Mouse (Mus musculus) ES-Bruce4 (cell line): ENCODE data around the gene Rccd1.

Experiments used
- CTCF ChIP-seq: IDR thresholded peaks from one replicate; pipeline ENCODE4 v1.8.1; 2011; ENCODE audit warnings: low read depth, low read length
- EP300 ChIP-seq: IDR thresholded peaks from 2 replicates; pipeline ENCODE4 v1.6.1; 2011; ENCODE audit warnings: low read depth, low read length; ENCODE audit not compliant: insufficient read depth
- POLR2A ChIP-seq: IDR thresholded peaks from one replicate; pipeline ENCODE4 v1.8.1; 2011; ENCODE audit warnings: low read length; ENCODE audit not compliant: insufficient read depth

GRCm38 (mm10) chr7:80299568-80299967 lies 24.7 kb downstream of the Rccd1 start:
- no peak for TF ChIP-seq CTCF
- no peak for TF ChIP-seq EP300
- no peak for TF ChIP-seq POLR2A
